Mouse (Mus musculus): ENCODE data around the gene Klhdc7b. TPM values are rescaled to one million over a fixed set of nuclear protein-coding genes. Genes with fewer than 3 reads are reported as not detected.

Gene Klhdc7b
- 0.10 and 0.58 TPM in 2 replicates for polyA plus RNA-seq (2012; rRNA removed)

DNA sequence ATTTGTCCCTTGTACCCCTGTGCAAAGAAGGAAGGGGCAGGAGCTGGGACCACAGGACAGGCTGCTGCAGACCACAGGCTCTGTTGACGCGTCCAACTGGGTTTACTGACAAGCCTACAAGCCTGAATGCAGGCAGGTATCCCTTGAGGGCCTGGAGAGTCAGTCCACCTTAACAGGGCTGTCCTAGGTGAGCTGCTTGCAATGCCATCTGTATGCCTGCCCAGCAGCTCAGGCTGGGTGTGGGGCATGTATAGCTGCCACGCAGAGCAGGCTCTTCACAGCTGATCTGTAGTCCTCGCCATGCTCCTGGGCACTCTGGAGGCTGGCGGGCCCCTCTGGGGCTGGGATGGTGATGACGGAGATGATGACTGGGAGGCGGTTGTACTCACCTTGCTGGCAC is at the start of gene Klhdc7b:
Gene Klhdc7b (plus strand): TSS at position 301 of the 400 bp plus-strand sequence.
- DNase-seq (ENCODE audit: low read depth, low spot score): no peak
- WGBS: 83% methylated on average over 7 of the region's 7 CpGs

- 83% methylated on average over 14 of the region's 14 CpGs for WGBS
- DNase-seq (ENCODE audit: low read depth, low spot score): no peak
Observed at GRCm38 (mm10) chr15:89336422-89336821, 48.3 kb upstream of the Klhdc7b start.

DNA sequence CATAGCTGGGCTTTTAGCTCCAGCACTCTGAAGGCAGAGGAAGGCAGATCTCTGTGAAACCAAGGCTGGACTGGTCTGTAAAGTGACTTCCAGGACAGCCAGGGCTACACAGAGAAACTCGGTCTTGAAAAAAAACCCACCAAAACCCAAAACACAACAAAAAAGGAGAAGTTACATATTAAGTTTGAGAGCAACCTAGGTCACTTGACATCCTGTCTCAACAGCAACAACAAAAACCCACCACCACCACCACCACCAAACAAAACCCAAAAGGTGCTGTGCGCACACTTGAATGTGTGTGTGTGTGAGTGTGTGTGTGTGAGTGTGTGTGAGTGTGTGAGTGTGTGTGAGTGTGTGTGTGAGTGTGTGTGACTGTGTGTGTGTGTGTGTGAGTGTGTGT is 45.0 kb upstream of the Klhdc7b start:
- WGBS: 81% methylated on average over 2 of the region's 2 CpGs

DNA sequence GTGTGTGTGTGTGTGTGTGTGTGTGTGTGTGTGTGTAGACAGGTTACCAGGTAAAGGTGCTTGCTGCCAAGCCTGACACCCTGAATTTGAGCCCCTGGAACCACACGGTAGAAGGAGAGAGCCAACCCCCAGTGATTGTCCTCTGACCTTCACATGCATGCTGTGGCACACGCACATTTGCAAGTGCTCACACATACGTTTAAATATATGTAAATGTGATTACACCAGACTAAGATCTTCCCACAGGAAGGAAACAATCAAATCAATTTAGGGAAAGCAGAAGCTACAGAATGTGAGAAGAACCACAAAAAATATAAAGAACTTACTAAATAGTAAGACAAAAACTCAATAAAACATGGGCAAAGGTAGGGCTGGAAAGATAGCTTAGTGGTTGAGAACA is 44.6 kb upstream of the Klhdc7b start:
- WGBS: 60% methylated on average over 3 of the region's 3 CpGs
- DNase-seq (ENCODE audit: low read depth, low spot score): no peak

More for the DNA sequence above, 45.0 kb upstream of the Klhdc7b start:
- no peak for DNase-seq (ENCODE audit: low read depth, low spot score)

DNA sequence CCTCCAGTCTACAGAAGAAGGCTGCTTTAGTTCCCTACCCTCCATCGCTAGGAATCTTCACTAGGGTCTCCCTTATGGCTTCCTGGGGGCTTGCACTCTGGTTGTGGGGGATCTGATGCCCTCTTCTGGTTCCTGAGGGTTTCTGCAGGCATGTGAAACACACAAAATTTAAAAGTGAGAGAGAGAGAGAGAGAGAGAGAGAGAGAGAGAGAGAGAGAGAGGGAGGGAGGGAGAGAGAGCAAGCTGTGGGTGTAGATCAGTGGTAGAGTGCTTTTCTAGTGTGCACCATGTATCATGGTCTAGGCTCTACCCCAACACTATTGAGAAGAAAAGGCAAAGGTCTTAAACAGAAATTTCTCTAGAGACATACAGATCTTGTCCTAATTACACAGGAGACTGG is 43.0 kb upstream of the Klhdc7b start:
- no peak for DNase-seq (ENCODE audit: low read depth, low spot score)
- WGBS: 45% methylated on average over 1 of the region's 1 CpGs

DNA sequence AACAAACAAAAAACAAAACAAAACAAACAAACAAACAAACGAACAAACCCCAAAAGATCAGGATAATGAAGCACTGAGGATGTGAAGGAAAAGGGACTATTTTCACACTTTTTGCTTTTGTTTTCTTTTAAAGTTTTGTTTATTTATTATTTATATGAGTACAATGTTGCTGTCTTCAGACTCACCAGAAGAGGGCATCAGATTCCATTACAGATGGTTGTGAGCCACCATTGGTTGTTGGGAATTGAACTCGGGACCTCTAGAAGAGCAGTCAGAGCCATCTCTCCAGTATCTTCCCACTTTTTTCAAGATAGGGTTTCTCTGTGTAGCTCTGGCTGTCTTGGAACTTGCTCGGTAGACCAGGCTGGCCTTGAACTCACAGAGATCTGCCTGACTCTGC is 41.4 kb upstream of the Klhdc7b start:
- no peak for DNase-seq (ENCODE audit: low read depth, low spot score)
- 74% methylated on average over 3 of the region's 3 CpGs for WGBS

DNA sequence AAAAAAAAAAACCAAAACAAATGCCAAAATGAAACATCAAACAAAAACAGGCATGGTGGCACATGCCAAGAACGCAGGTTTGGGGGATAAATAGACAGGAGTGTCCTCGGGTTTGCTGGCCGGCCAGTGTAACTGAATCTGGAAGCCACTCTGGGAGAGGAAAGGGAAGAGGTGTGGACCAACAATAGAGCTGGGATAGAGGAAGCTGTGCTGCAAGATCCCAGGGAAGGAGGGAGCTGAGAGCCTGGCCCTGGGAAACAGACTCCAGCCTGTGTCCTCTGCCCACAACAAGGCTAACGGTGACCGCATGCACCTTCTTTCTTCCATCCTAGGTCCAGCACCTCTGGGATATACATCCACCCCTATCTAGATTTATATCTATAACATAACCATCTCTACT is 34.3 kb upstream of the Klhdc7b start:
- no peak for DNase-seq (ENCODE audit: low read depth, low spot score)
- WGBS: 85% methylated on average over 5 of the region's 5 CpGs

GRCm38 (mm10) chr15:89351302-89351701 is 33.4 kb upstream of the Klhdc7b start:
- WGBS: 89% methylated on average over 15 of the region's 15 CpGs
- no peak for DNase-seq (ENCODE audit: low read depth, low spot score)

- 88% methylated on average over 14 of the region's 14 CpGs for WGBS
Observed at GRCm38 (mm10) chr15:89352054-89352453, 32.7 kb upstream of the Klhdc7b start.

DNA sequence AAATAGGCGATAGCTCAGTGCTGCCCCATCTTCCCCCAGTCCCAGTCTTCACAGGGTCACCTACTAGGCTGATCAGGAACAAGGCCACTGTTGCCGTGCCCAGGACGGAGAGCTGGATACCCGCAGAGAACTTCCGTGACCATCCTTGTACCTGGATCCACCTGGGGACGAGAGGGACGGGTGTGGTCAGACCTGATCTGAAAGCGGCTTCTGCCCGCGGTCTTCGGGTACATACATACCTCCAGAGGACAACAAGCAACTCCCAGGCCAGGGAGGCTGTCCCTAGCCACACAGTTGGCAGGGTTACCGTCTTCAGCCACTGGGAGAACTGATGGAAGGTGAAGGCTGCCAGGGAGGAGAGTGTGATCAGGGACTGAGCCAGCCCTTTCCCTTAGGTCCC is 31.9 kb upstream of the Klhdc7b start:
- no peak for DNase-seq (ENCODE audit: low read depth, low spot score)
- WGBS: 96% methylated on average over 12 of the region's 12 CpGs

More at GRCm38 (mm10) chr15:89352054-89352453, 32.7 kb upstream of the Klhdc7b start:
- DNase-seq (ENCODE audit: low read depth, low spot score): no peak

DNA sequence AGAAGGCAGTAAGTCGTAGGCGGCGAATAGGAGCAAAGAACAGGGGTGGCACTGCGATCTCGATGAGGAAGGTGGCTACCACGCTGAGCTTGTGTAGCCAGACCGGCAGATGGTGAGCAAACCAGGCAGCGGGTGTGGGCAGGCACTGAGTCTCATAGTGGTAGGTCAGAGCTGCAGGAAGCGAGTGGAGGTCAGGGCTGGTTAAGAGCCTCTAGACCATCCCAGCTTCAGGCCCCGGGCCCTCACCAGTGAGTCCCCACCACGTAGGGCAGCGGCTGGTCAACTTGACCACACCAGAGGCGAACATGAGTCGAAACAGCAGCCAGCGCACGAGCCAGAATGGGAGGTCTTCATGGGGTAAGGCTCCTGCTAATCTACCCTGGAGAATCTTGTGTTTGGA is 30.9 kb upstream of the Klhdc7b start:
- no peak for DNase-seq (ENCODE audit: low read depth, low spot score)
- WGBS: 95% methylated on average over 16 of the region's 16 CpGs

- DNase-seq (ENCODE audit: low read depth, low spot score): no peak
- 62% methylated on average over 7 of the region's 7 CpGs for WGBS
Observed at GRCm38 (mm10) chr15:89354455-89354854, 30.3 kb upstream of the Klhdc7b start.

DNA sequence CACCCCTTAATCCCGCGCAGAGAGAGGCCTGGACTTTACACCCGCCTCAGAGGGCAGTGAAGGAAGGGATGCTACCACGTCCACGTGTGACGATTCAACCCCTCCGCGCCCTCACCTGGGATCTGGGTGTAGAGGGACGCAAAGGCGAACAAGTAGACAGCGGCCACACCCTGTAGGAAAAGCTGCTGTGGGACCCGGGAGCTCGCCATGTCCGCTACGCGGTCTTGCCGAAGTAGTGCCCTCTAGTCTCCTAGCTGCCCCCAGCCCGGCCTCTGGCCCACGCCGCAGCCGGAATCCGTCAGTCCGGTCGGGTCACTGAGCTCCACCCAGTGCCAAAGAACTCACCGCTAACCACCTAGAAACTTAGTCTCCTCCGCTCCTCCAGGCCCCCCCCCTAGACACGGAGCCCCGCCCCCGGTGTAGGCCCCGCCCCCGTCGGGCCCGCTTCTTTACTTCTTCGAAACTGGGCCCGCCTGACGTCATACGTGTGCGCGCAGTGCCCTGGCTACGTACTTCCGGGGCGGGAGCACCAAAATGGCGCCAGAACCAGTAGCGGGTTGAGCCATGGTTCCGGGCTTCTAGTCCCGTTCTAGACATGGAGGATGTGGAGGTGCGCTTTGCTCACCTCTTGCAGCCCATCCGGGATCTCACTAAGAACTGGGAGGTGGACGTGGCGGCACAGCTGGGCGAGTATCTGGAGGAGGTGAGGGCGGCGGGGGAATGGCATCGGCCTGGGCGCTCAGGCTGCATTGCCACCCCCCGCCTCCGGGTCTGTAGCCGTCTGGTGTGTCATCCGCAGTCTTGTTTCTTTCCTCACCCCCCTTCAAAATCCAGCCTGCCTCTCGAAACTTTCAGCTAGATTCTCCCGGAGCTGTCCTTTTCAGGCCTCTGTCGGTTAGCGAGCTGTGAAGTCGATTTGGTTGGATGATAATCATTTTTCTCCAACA is 29.2 kb upstream of the Klhdc7b start, which contains the start of the genes Lmf2 and Ncaph2:
Gene Lmf2 (minus strand): TSS at position 419 of the 947 bp plus-strand sequence.
Gene Ncaph2 (plus strand): TSS at position 479 of the 947 bp plus-strand sequence.
- WGBS: under 1% methylated on average over 64 of the region's 64 CpGs

DNA sequence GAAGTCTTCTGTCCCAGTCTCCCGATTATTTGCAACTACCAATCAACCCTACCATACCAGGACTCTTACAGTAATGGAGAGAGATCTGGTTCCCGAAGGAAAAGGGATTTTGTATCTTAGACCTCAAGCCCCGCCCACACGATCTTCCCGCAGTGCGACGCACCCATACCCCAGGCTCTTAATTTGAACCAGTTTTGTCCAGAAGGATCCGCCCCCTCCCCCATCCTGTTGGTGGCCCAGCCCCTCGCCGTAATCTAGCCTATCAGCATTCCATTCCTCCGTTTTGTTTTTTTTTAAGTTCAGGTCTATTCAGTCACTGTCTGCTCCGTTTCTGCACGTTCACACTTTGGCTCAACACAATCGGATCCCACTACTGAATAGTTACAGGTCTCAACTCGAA is 28.3 kb upstream of the Klhdc7b start:
- DNase-seq (ENCODE audit: low read depth, low spot score): peak; percentile 42
- under 1% methylated on average over 15 of the region's 15 CpGs for WGBS

More for the DNA sequence above, 29.2 kb upstream of the Klhdc7b start, which contains the start of the genes Lmf2 and Ncaph2:
- DNase-seq (ENCODE audit: low read depth, low spot score): peak; percentile 82

- no peak for DNase-seq (ENCODE audit: low read depth, low spot score)
- WGBS: 65% methylated on average over 3 of the region's 3 CpGs
Observed at GRCm38 (mm10) chr15:89358784-89359183, 25.9 kb upstream of the Klhdc7b start.

GRCm38 (mm10) chr15:89363051-89363450 is 21.7 kb upstream of the Klhdc7b start:
- DNase-seq (ENCODE audit: low read depth, low spot score): no peak
- WGBS: 84% methylated on average over 7 of the region's 7 CpGs

- DNase-seq (ENCODE audit: low read depth, low spot score): no peak
- 90% methylated on average over 4 of the region's 4 CpGs for WGBS
Observed at GRCm38 (mm10) chr15:89365141-89365551, 19.6 kb upstream of the Klhdc7b start.

- DNase-seq (ENCODE audit: low read depth, low spot score): no peak
- WGBS: 81% methylated on average over 13 of the region's 13 CpGs
Observed at GRCm38 (mm10) chr15:89372068-89372467, 12.6 kb upstream of the Klhdc7b start.

DNA sequence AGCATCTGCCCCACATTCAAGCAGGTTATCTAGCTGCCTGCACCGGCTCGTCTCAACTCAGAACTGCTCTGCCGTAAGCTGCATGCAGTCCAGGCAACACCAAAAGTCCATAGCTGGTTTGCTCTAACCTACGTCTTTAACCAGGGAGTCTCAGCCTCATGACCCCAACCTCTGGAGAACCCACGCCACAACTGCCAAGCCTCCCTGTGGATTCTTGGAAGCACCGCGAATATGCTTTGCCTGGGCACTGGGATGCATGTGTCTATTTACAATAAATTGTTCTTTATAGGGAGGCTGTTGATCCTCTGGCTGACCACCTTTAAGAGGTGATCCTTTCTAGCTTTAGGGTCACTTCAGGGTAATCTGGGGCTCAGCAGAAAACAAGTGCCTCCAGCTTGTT is 12.2 kb upstream of the Klhdc7b start:
- WGBS: 85% methylated on average over 7 of the region's 7 CpGs
- no peak for DNase-seq (ENCODE audit: low read depth, low spot score)

- 1% methylated on average over 35 of the region's 35 CpGs for WGBS
Observed at GRCm38 (mm10) chr15:89373027-89373761, 11.5 kb upstream of the Klhdc7b start.

More at GRCm38 (mm10) chr15:89373027-89373761, 11.5 kb upstream of the Klhdc7b start:
- peak; percentile 61 for DNase-seq (ENCODE audit: low read depth, low spot score)

Data from large intestine, adult 2 months (tissue).